Mouse (Mus musculus): ENCODE measurements around the gene Rab20. TPM values are rescaled to one million over a fixed set of nuclear protein-coding genes. Genes with fewer than 3 reads are reported as not detected.

Gene Rab20
- total and polyA plus RNA-seq, 3 experiments, result not detected

- DNase-seq (ENCODE audit: low spot score), result peak; percentile 39
- H3K4me1 ChIP-seq (ENCODE audit: insufficient read depth, low read depth, low read length), result peaks cover 4% of the 10 kb centered on the region; the same call in 1 of the 2 replicates
- no peak overlapping the region for H3K4me3 ChIP-seq (ENCODE audit: low read depth, low read length)
- peaks cover 30% of the 10 kb centered on the region for H3K27me3 ChIP-seq (ENCODE audit: insufficient read depth, low read length)
- H3K36me3 ChIP-seq (replicated peaks), result no peaks in the 10 kb centered on the region
- H3K9me3 ChIP-seq (replicated peaks), result no peaks in the 10 kb centered on the region
- no peak for ATAC-seq (ENCODE audit: extremely low read depth, insufficient number of reproducible peaks, low FRiP score, poor library complexity, severe bottlenecking)
- TF ChIP-seq CTCF (IDR thresholded peaks at IDR 0.05; ENCODE audit: low read depth, low read length) (peak; percentile 83), TAL1 (conservative IDR thresholded peaks at IDR 0.05; ENCODE audit: low read depth, low read length) (no peak)
Measured at GRCm38 (mm10) chr8:11486142-11486541, 7.6 kb upstream of the Rab20 start.

DNA sequence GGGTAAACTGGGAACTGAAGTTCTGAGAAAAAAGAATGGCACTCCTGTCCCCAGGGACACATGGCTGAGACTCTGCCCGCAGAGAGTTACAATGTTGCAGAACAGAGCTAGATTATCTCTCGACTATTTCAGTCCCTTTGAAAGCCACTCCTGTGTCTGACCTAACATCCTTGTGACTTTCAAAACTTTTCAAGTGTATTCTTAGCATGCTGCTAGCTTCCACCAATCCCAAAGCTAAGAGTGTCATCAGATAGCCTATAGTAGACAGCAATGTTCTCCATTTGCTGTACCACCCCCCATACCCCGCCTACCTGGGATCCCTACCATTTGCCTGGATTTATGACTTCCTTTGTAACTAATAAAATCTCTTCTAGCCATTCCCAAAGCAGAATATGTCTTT, 4.0 kb upstream of the Rab20 start:
- no peak for ATAC-seq (ENCODE audit: extremely low read depth, insufficient number of reproducible peaks, low FRiP score, poor library complexity, severe bottlenecking)
- DNase-seq (ENCODE audit: low spot score), result no peak
- Histone ChIP-seq H3K9me3 (replicated peaks) (no peaks in the 10 kb centered on the region), H3K4me3 (ENCODE audit: low read depth, low read length) (no peak overlapping the region), H3K4me1 (ENCODE audit: insufficient read depth, low read depth, low read length) (0 out of 2 replicates have a peak, but pooled peaks cover 4% of the 10 kb centered on the region), H3K36me3 (replicated peaks) (no peaks in the 10 kb centered on the region), H3K27me3 (ENCODE audit: insufficient read depth, low read length) (peaks cover 33% of the 10 kb centered on the region)
- TF ChIP-seq GATA2 (IDR thresholded peaks at IDR 0.05; ENCODE audit: borderline replicate concordance, low read depth, low read length) (no peak), CTCF (IDR thresholded peaks at IDR 0.05; ENCODE audit: low read depth, low read length) (no peak), TAL1 (conservative IDR thresholded peaks at IDR 0.05; ENCODE audit: low read depth, low read length) (no peak)

GRCm38 (mm10) chr8:11481876-11482275, 3.4 kb upstream of the Rab20 start:
- H3K27me3 ChIP-seq (ENCODE audit: insufficient read depth, low read length), result peaks cover 33% of the 10 kb centered on the region
- DNase-seq (ENCODE audit: low spot score), result no peak

GRCm38 (mm10) chr8:11479591-11479990, 1.1 kb upstream of the Rab20 start:
- no peak for TF ChIP-seq TAL1 (conservative IDR thresholded peaks at IDR 0.05; ENCODE audit: low read depth, low read length)
- TF ChIP-seq GATA2 (IDR thresholded peaks at IDR 0.05; ENCODE audit: borderline replicate concordance, low read depth, low read length), result no peak
- TF ChIP-seq GATA1 (IDR thresholded peaks at IDR 0.05; ENCODE audit: borderline replicate concordance, low read length), result no peak
- TF ChIP-seq POLR2AphosphoS5 (IDR thresholded peaks at IDR 0.05; ENCODE audit: insufficient replicate concordance, low read depth, low read length), result no peak
- no peak for TF ChIP-seq CTCF (IDR thresholded peaks at IDR 0.05; ENCODE audit: low read depth, low read length)
- DNase-seq (ENCODE audit: low spot score), result no peak
- H3K36me3 ChIP-seq (replicated peaks), result no peaks in the 10 kb centered on the region
- H3K27me3 ChIP-seq (ENCODE audit: insufficient read depth, low read length), result peaks cover 50% of the 10 kb centered on the region
- no peak for ATAC-seq (ENCODE audit: extremely low read depth, insufficient number of reproducible peaks, low FRiP score, poor library complexity, severe bottlenecking)
- H3K4me1 ChIP-seq (ENCODE audit: insufficient read depth, low read depth, low read length), result no peaks in the 10 kb centered on the region
- no peak overlapping the region for H3K4me3 ChIP-seq (ENCODE audit: low read depth, low read length)
- no peaks in the 10 kb centered on the region for H3K9me3 ChIP-seq (replicated peaks)

More at GRCm38 (mm10) chr8:11481876-11482275, 3.4 kb upstream of the Rab20 start:
- no peak for TF ChIP-seq CTCF (IDR thresholded peaks at IDR 0.05; ENCODE audit: low read depth, low read length)
- TF ChIP-seq POLR2AphosphoS5 (IDR thresholded peaks at IDR 0.05; ENCODE audit: insufficient replicate concordance, low read depth, low read length), result no peak
- TF ChIP-seq GATA2 (IDR thresholded peaks at IDR 0.05; ENCODE audit: borderline replicate concordance, low read depth, low read length), result no peak
- Histone ChIP-seq H3K4me3 (ENCODE audit: low read depth, low read length) (no peak overlapping the region), H3K36me3 (replicated peaks) (no peaks in the 10 kb centered on the region), H3K9me3 (replicated peaks) (no peaks in the 10 kb centered on the region), H3K4me1 (ENCODE audit: insufficient read depth, low read depth, low read length) (0 out of 2 replicates have a peak, but pooled peaks cover under 1% of the 10 kb centered on the region)
- no peak for ATAC-seq (ENCODE audit: extremely low read depth, insufficient number of reproducible peaks, low FRiP score, poor library complexity, severe bottlenecking)

- no peak for DNase-seq (ENCODE audit: low spot score)
- Histone ChIP-seq H3K4me1 (ENCODE audit: insufficient read depth, low read depth, low read length) (no peaks in the 10 kb centered on the region), H3K4me3 (ENCODE audit: low read depth, low read length) (no peak overlapping the region), H3K9me3 (replicated peaks) (no peaks in the 10 kb centered on the region), H3K36me3 (replicated peaks) (no peaks in the 10 kb centered on the region), H3K27me3 (ENCODE audit: insufficient read depth, low read length) (peaks cover 54% of the 10 kb centered on the region)
- ATAC-seq (ENCODE audit: extremely low read depth, insufficient number of reproducible peaks, low FRiP score, poor library complexity, severe bottlenecking), result no peak
- TF ChIP-seq GATA1 (IDR thresholded peaks at IDR 0.05; ENCODE audit: borderline replicate concordance, low read length) (no peak), CTCF (IDR thresholded peaks at IDR 0.05; ENCODE audit: low read depth, low read length) (no peak), TAL1 (conservative IDR thresholded peaks at IDR 0.05; ENCODE audit: low read depth, low read length) (no peak), GATA2 (IDR thresholded peaks at IDR 0.05; ENCODE audit: borderline replicate concordance, low read depth, low read length) (no peak)
Measured at GRCm38 (mm10) chr8:11478807-11479527, 457 bp upstream of the Rab20 start.

DNA sequence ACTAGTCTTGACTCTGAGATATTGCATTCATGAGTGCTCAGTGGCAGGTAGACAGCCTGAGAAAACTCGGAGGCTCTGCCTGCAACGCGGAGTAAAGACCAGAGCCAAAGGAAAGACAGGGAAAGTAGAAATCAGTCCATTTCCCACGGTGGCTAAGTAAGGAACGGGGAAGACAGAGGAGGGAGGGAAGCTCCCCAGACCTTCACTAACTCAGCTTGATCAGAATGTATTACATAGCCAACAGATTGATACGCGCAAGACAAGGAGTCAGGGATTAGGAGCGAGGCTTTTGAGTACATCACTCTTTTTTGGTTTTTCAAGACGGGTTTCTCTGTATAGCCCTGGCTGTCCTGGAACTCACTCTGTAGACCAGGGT, 1.3 kb downstream of the Rab20 start:
- H3K4me1 ChIP-seq (ENCODE audit: insufficient read depth, low read depth, low read length), result no peaks in the 10 kb centered on the region
- DNase-seq (ENCODE audit: low spot score) (no peak), ATAC-seq (ENCODE audit: extremely low read depth, insufficient number of reproducible peaks, low FRiP score, poor library complexity, severe bottlenecking) (no peak)
- TF ChIP-seq GATA1 (IDR thresholded peaks at IDR 0.05; ENCODE audit: borderline replicate concordance, low read length) (no peak), TAL1 (conservative IDR thresholded peaks at IDR 0.05; ENCODE audit: low read depth, low read length) (no peak), GATA2 (IDR thresholded peaks at IDR 0.05; ENCODE audit: borderline replicate concordance, low read depth, low read length) (no peak)
- no peak overlapping the region for H3K4me3 ChIP-seq (ENCODE audit: low read depth, low read length)
- no peaks in the 10 kb centered on the region for H3K36me3 ChIP-seq (replicated peaks)
- H3K9me3 ChIP-seq (replicated peaks), result no peaks in the 10 kb centered on the region
- peaks cover 63% of the 10 kb centered on the region for H3K27me3 ChIP-seq (ENCODE audit: insufficient read depth, low read length)
